Mouse (Mus musculus) neural tube, embryonic 15.5 days (tissue): ENCODE results near the gene Npepps. TPM values are rescaled to one million over a fixed set of nuclear protein-coding genes. Genes with fewer than 3 reads are reported as not detected.
"Not testable (repeated sequence)": the region's sequence is repeated elsewhere in the genome, so short reads cannot be mapped to it uniquely, and the experiment has no call there.

Experiments
- ATAC-seq: fragments of 200-750 bp; cut with Nextera tagmentation; 2 replicates; pipeline ENCODE4 v1.8.0; 2017; ENCODE audit warnings: mild to moderate bottlenecking, moderate TSS enrichment, moderate library complexity; ENCODE audit not compliant: low FRiP score
- H3K27ac ChIP-seq: fragments of 300-500 bp; sonication (generic); replicated peaks from 2 replicates; pipeline ENCODE4 v1.5.1; 2015; ENCODE audit warnings: mild to moderate bottlenecking, inconsistent platforms
- H3K27me3 ChIP-seq: fragments of 300-500 bp; sonication (generic); replicated peaks from 2 replicates; pipeline ENCODE4 v1.6.1; 2015; ENCODE audit warnings: inconsistent platforms
- H3K36me3 ChIP-seq: fragments of 300-500 bp; sonication (generic); 2 replicates; pipeline ENCODE4 v1.6.1; 2015; ENCODE audit warnings: inconsistent platforms
- H3K4me1 ChIP-seq: fragments of 300-500 bp; sonication (generic); 2 replicates; pipeline ENCODE4 v1.6.1; 2015; ENCODE audit warnings: inconsistent platforms
- H3K4me2 ChIP-seq: fragments of 300-500 bp; sonication (generic); 2 replicates; pipeline ENCODE4 v1.6.1; 2015; ENCODE audit warnings: inconsistent platforms, mild to moderate bottlenecking, moderate library complexity
- H3K4me3 ChIP-seq: fragments of 300-500 bp; sonication (generic); replicated peaks from 2 replicates; pipeline ENCODE4 v1.5.1; 2015; ENCODE audit warnings: mild to moderate bottlenecking, inconsistent platforms
- H3K9ac ChIP-seq: fragments of 300-500 bp; sonication (generic); replicated peaks from 2 replicates; pipeline ENCODE4 v1.6.1; 2015; ENCODE audit warnings: mild to moderate bottlenecking, inconsistent platforms
- H3K9me3 ChIP-seq: fragments of 300-500 bp; sonication (generic); replicated peaks from 2 replicates; pipeline ENCODE4 v1.6.1; 2016; ENCODE audit warnings: inconsistent platforms
- WGBS: fragments of 180-500 bp; shearing (Covaris S2); methylation state at CpG from one replicate; pipeline ENCODE4 v1.1.7; 2015; ENCODE audit warnings: mixed read lengths; 5-methylcytosine and 5-hydroxymethylcytosine counted together
- polyA plus RNA-seq: library from polyadenylated mRNA; unstranded; fragments of >200 nt; fragmentation: Nextera tagmentation; extraction: Ambion mirVana; gene quantifications from 2 replicates; pipeline ENCODE4 v1.2.1, GENCODE M21; 2015

Gene Npepps
- polyA plus RNA-seq, 1 experiment from 2014 or later, result 145 TPM

- H3K9ac ChIP-seq, result no peak overlapping the region
- no peak for ATAC-seq
- no peak overlapping the region for H3K4me3 ChIP-seq
- peaks cover 25% of the 10 kb centered on the region for H3K4me1 ChIP-seq
- no peaks in the 10 kb centered on the region for H3K36me3 ChIP-seq
- 91% methylated on average over 2 of the region's 2 CpGs for WGBS
- H3K27me3 ChIP-seq, result no peaks in the 10 kb centered on the region
- no peak overlapping the region for H3K27ac ChIP-seq
- H3K9me3 ChIP-seq, result no peaks in the 10 kb centered on the region
- no peak overlapping the region for H3K4me2 ChIP-seq
Measured at GRCm38 (mm10) chr11:97275349-97275748, 5.1 kb downstream of the Npepps start.

GRCm38 (mm10) chr11:97274947-97275346 is 5.5 kb downstream of the Npepps start:
- H3K27me3 ChIP-seq, H3K9ac ChIP-seq, ATAC-seq, H3K36me3 ChIP-seq, H3K4me2 ChIP-seq, H3K9me3 ChIP-seq, H3K27ac ChIP-seq, H3K4me3 ChIP-seq: not testable (repeated sequence)
- peaks cover 25% of the 10 kb centered on the region for H3K4me1 ChIP-seq
- WGBS, result 94% methylated on average over 6 of the region's 6 CpGs

- ATAC-seq, result no peak
- Histone ChIP-seq H3K27me3 (no peaks in the 10 kb centered on the region), H3K4me1 (peaks cover 19% of the 10 kb centered on the region), H3K36me3 (no peaks in the 10 kb centered on the region), H3K27ac (no peak overlapping the region), H3K9ac (no peak overlapping the region), H3K4me2 (no peak overlapping the region), H3K9me3 (no peaks in the 10 kb centered on the region), H3K4me3 (no peak overlapping the region)
- WGBS, result 87% methylated on average over 5 of the region's 5 CpGs
Measured at GRCm38 (mm10) chr11:97273613-97274012, 6.8 kb downstream of the Npepps start.

GRCm38 (mm10) chr11:97272835-97273234 is 7.6 kb downstream of the Npepps start:
- 89% methylated on average over 4 of the region's 4 CpGs for WGBS

DNA sequence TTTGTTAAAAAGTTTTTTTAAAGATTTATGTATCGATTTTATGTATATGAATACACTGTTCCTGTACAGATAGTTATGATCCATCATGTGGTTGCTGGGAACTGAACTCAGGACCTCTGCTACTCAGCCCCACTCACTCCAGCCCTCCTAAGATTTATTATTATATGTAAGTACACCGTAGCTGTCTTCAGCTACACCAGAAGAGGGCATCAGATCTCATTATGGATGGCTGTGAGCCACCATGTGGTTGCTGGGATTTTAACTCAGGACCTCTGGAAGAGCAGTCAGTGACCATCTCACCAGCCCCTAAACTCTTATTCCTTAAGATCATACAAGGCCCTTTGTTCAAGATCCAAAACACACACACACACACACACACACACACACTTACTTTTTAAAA is 10.4 kb downstream of the Npepps start:
- not testable (repeated sequence) for H3K4me2 ChIP-seq, ATAC-seq
- 68% methylated on average over 2 of the region's 2 CpGs for WGBS

More at GRCm38 (mm10) chr11:97272835-97273234, 7.6 kb downstream of the Npepps start:
- Histone ChIP-seq H3K9ac (no peak overlapping the region), H3K4me1 (peaks cover 12% of the 10 kb centered on the region), H3K9me3 (no peaks in the 10 kb centered on the region), H3K27ac (no peak overlapping the region), H3K4me2 (no peak overlapping the region), H3K36me3 (no peaks in the 10 kb centered on the region), H3K4me3 (no peak overlapping the region), H3K27me3 (no peaks in the 10 kb centered on the region)
- no peak for ATAC-seq

GRCm38 (mm10) chr11:97266544-97266943 is 13.9 kb downstream of the Npepps start:
- not testable (repeated sequence) for H3K4me3 ChIP-seq, H3K9ac ChIP-seq, H3K27me3 ChIP-seq, H3K36me3 ChIP-seq, H3K9me3 ChIP-seq, ATAC-seq, H3K4me2 ChIP-seq, H3K4me1 ChIP-seq, H3K27ac ChIP-seq
- 100% methylated on average over 1 of the region's 1 CpGs for WGBS

More for the DNA sequence above, 10.4 kb downstream of the Npepps start:
- H3K4me3 ChIP-seq, H3K27me3 ChIP-seq, H3K36me3 ChIP-seq, H3K9me3 ChIP-seq, H3K27ac ChIP-seq, H3K9ac ChIP-seq, H3K4me1 ChIP-seq: not testable (repeated sequence)

GRCm38 (mm10) chr11:97249649-97250048 is 30.8 kb downstream of the Npepps start:
- not testable (repeated sequence) for H3K27ac ChIP-seq, H3K27me3 ChIP-seq, H3K4me3 ChIP-seq, ATAC-seq, H3K9me3 ChIP-seq, H3K9ac ChIP-seq, H3K4me2 ChIP-seq, H3K4me1 ChIP-seq
- 70% methylated on average over 1 of the region's 1 CpGs for WGBS
- peaks cover 14% of the 10 kb centered on the region for H3K36me3 ChIP-seq

GRCm38 (mm10) chr11:97246510-97247159 is 33.8 kb downstream of the Npepps start:
- Histone ChIP-seq H3K9me3 (no peaks in the 10 kb centered on the region), H3K27ac (no peak overlapping the region), H3K4me3 (no peak overlapping the region), H3K4me2 (no peak overlapping the region), H3K36me3 (peaks cover 22% of the 10 kb centered on the region), H3K4me1 (no peaks in the 10 kb centered on the region), H3K27me3 (no peaks in the 10 kb centered on the region), H3K9ac (no peak overlapping the region)
- ATAC-seq, result no peak
- WGBS, result 92% methylated on average over 10 of the region's 10 CpGs

DNA sequence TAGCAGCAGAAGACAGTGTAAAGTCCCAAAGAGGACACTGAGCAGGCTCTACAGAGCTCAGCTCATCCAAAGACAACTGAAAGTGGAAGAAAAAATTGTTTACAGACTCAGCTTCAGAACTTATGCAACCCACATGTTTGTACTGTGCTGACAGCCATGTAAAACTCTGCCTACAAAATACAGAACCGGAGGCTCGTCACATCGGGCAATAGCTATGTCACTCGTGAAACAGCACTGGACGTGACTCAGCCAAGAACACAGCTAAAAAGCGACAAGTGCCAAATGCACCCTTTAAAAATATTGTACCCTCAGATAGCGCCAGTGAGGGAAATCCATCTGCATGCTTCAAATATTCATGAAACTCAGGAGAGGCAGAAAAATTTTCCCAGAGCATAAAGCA is 39.1 kb downstream of the Npepps start:
- H3K4me2 ChIP-seq, result no peak overlapping the region
- no peak overlapping the region for H3K4me3 ChIP-seq
- H3K27ac ChIP-seq, result no peak overlapping the region
- no peaks in the 10 kb centered on the region for H3K9me3 ChIP-seq
- no peaks in the 10 kb centered on the region for H3K4me1 ChIP-seq
- 95% methylated on average over 7 of the region's 7 CpGs for WGBS
- no peak for ATAC-seq
- peaks cover 47% of the 10 kb centered on the region for H3K36me3 ChIP-seq
- no peak overlapping the region for H3K9ac ChIP-seq
- no peaks in the 10 kb centered on the region for H3K27me3 ChIP-seq

- H3K4me2 ChIP-seq, result no peak overlapping the region
- H3K27me3 ChIP-seq, result no peaks in the 10 kb centered on the region
- H3K4me1 ChIP-seq, result no peaks in the 10 kb centered on the region
- ATAC-seq, result no peak
- H3K9ac ChIP-seq, result no peak overlapping the region
- H3K27ac ChIP-seq, result no peak overlapping the region
- WGBS, result 94% methylated on average over 2 of the region's 2 CpGs
- peaks cover 53% of the 10 kb centered on the region for H3K36me3 ChIP-seq
- H3K4me3 ChIP-seq, result no peak overlapping the region
- no peaks in the 10 kb centered on the region for H3K9me3 ChIP-seq
Measured at GRCm38 (mm10) chr11:97237976-97238375, 42.5 kb downstream of the Npepps start.

DNA sequence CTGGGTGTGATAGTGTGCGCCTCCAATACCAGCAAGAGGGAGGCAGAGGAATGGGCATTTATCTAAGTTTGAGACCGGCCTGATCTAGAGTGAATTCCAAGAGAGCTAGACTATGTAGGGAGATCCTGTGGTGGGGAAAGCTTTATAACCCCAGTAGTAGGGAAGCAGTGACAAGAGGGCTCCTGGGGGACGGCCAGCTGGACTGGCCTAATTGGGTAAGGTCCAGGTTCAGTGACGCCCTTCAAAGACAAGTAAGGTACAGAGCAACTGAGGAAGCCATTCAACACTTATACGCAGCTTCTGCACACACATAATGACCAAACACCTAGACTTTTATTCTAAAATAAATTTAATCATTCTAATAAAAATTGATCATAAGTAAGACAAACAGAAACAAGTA is 48.0 kb downstream of the Npepps start:
- Histone ChIP-seq H3K27me3 (no peaks in the 10 kb centered on the region), H3K36me3 (peaks cover 70% of the 10 kb centered on the region), H3K27ac (no peak overlapping the region), H3K9ac (no peak overlapping the region), H3K9me3 (no peaks in the 10 kb centered on the region), H3K4me1 (no peaks in the 10 kb centered on the region), H3K4me3 (no peak overlapping the region), H3K4me2 (no peak overlapping the region)
- no peak for ATAC-seq
- WGBS, result 96% methylated on average over 5 of the region's 5 CpGs

DNA sequence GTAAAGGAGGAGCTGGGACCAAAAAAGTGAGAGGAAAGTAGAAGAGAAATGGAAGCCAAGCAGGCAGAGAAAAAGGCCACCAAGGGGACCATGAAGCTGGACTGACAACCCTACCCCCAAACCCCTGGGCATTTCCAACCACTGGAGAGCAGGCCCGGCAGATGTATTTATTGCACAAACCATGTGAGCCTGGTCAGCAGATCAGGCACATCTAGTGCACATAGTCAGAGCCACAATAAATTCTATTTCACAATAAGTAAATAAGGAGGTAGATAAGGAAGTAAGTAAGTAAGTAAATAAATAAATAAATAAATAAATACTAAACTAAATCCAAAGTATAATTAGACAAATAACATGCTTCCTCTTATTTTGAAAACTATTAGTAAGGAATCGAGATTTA is 51.0 kb downstream of the Npepps start:
- 98% methylated on average over 2 of the region's 2 CpGs for WGBS
- no peak overlapping the region for H3K27ac ChIP-seq
- no peak overlapping the region for H3K4me2 ChIP-seq
- no peak overlapping the region for H3K9ac ChIP-seq
- no peaks in the 10 kb centered on the region for H3K27me3 ChIP-seq
- no peak for ATAC-seq
- H3K4me1 ChIP-seq, result no peaks in the 10 kb centered on the region
- H3K36me3 ChIP-seq, result peaks cover 72% of the 10 kb centered on the region
- H3K9me3 ChIP-seq, result no peaks in the 10 kb centered on the region
- H3K4me3 ChIP-seq, result no peak overlapping the region
